Mouse (Mus musculus) stomach, postnatal 0 days (tissue): ENCODE measurements around the gene Cphx3. TPM values are rescaled to one million over a fixed set of nuclear protein-coding genes. Genes with fewer than 3 reads are reported as not detected.
"Not testable (repeated sequence)": the region's sequence is repeated elsewhere in the genome, so short reads cannot be mapped to it uniquely, and the experiment has no call there.

Source experiments
- ATAC-seq: fragments of 200-750 bp; cut with Nextera tagmentation; 2 replicates; pipeline ENCODE4 v1.8.0; 2017; ENCODE audit not compliant: low FRiP score, low TSS enrichment
- DNase-seq: peaks from one replicate; pipeline ENCODE4 v3.0.0-alpha.2; 2016; ENCODE audit warnings: low spot score
- H3K27ac ChIP-seq: fragments of 300-500 bp; sonication (generic); replicated peaks from 2 replicates; pipeline ENCODE4 v1.5.1; 2014; ENCODE audit warnings: mild to moderate bottlenecking, control low read depth
- H3K27me3 ChIP-seq: fragments of 300-500 bp; sonication (generic); 2 replicates; pipeline ENCODE4 v1.6.1; 2014; ENCODE audit warnings: low read length; ENCODE audit not compliant: control insufficient read depth, insufficient read depth
- H3K36me3 ChIP-seq: fragments of 300-500 bp; sonication (generic); 2 replicates; pipeline ENCODE4 v1.6.1; 2014; ENCODE audit warnings: low read length, mixed read lengths; ENCODE audit not compliant: control insufficient read depth, insufficient read depth
- H3K4me1 ChIP-seq: fragments of 300-500 bp; sonication (generic); replicated peaks from 2 replicates; pipeline ENCODE4 v1.6.1; 2014; ENCODE audit warnings: antibody characterized with exemption; ENCODE audit not compliant: control insufficient read depth, insufficient read depth
- H3K4me2 ChIP-seq: fragments of 300-500 bp; sonication (generic); replicated peaks from 2 replicates; pipeline ENCODE4 v1.6.1; 2014; ENCODE audit warnings: low read depth, mild to moderate bottlenecking, control low read depth, moderate library complexity
- H3K4me3 ChIP-seq: fragments of 300-500 bp; sonication (generic); 2 replicates; pipeline ENCODE4 v1.5.1; 2014; ENCODE audit warnings: low read depth, low read length, control low read depth
- H3K9ac ChIP-seq: fragments of 300-500 bp; sonication (generic); 2 replicates; pipeline ENCODE4 v1.6.1; 2014; ENCODE audit warnings: mild to moderate bottlenecking, low read length, control low read depth, mixed read lengths
- H3K9me3 ChIP-seq: fragments of 300-500 bp; sonication (generic); 2 replicates; pipeline ENCODE4 v1.6.1; 2016; ENCODE audit warnings: low read length; ENCODE audit not compliant: control insufficient read depth
- WGBS: fragments of 180-500 bp; shearing (Covaris S2); extraction: QIAGEN DNeasy Blood & Tissue Kit; methylation state at CpG from one replicate; pipeline ENCODE4 v1.1.7; 2014; 5-methylcytosine and 5-hydroxymethylcytosine counted together
- polyA plus RNA-seq: library from polyadenylated mRNA; unstranded; fragments of >200 nt; fragmentation: Nextera tagmentation; extraction: Ambion mirVana; gene quantifications from 2 replicates; pipeline ENCODE4 v1.2.1, GENCODE M21; 2015

The Cphx3 gene
- polyA plus RNA-seq, 1 experiment from 2014 or later = not detected

DNA sequence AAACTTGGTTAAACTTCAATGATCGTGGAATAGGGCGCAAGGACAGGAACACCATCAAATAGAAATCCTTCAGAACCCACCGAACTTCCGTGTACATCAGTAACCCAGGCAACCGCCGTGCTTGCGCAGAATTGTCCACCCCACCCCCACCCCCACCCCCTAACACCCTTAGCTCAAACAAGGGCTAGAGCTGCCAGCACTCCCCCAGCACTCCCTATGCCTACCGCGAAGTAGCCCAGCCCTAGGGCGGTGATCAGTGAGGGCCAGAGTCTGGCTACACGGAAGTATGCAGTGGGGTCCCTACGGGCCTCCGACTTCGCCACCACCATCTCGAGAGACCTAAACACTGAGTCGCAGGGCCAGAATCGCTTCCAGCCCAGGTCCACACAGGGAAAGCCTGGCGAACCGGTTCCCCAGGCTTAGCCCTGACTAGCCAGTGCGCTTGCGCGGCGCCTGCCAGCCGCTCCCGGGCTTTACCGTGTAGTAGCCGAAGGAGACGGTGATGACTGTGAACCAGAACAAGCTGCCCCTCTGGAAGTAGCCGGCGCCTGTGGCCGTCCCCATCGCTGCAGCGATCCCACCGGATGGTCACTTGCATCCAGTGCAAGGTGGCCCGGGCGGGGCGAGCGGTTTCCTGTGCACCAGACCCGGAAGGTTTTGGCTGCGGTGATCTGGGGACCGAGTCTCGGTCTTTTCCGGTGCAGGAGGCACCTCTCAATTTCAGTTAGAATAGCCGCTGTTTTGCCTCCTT lies 15.3 kb upstream of the Cphx3 start:
- peak; percentile 92 for ATAC-seq
- H3K4me2 ChIP-seq = not testable (repeated sequence)
- no CpG with 5 or more reads among the region's 44 CpGs for WGBS

DNA sequence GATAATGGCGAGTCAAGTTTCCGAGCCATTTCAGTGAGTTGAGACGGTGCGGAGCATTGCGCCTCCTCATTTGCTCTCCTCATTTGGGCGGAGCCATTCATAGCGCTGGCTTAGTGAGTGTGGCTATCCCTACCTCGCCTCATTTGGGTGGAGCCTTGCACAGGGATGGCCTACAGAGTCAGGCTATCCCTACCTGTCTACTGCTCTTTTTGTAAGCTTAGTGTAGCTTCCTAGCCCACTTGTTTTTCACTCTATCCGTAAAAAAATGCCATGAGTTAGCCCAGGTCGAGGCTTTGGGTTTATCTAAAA lies 14.8 kb upstream of the Cphx3 start, which contains the start of gene Tmem254c:
Tmem254c (minus strand) TSS at position 31 of the 309 bp plus-strand sequence.
- not testable (repeated sequence) for H3K4me2 ChIP-seq, H3K9me3 ChIP-seq, H3K27me3 ChIP-seq, H3K4me3 ChIP-seq, H3K9ac ChIP-seq, DNase-seq, H3K4me1 ChIP-seq, H3K36me3 ChIP-seq, H3K27ac ChIP-seq
- no CpG with 5 or more reads among the region's 10 CpGs for WGBS
- peak; percentile 87 for ATAC-seq

More for the DNA sequence above, 15.3 kb upstream of the Cphx3 start:
- DNase-seq, H3K36me3 ChIP-seq, H3K4me3 ChIP-seq, H3K9ac ChIP-seq, H3K9me3 ChIP-seq, H3K27ac ChIP-seq, H3K4me1 ChIP-seq, H3K27me3 ChIP-seq: not testable (repeated sequence)

DNA sequence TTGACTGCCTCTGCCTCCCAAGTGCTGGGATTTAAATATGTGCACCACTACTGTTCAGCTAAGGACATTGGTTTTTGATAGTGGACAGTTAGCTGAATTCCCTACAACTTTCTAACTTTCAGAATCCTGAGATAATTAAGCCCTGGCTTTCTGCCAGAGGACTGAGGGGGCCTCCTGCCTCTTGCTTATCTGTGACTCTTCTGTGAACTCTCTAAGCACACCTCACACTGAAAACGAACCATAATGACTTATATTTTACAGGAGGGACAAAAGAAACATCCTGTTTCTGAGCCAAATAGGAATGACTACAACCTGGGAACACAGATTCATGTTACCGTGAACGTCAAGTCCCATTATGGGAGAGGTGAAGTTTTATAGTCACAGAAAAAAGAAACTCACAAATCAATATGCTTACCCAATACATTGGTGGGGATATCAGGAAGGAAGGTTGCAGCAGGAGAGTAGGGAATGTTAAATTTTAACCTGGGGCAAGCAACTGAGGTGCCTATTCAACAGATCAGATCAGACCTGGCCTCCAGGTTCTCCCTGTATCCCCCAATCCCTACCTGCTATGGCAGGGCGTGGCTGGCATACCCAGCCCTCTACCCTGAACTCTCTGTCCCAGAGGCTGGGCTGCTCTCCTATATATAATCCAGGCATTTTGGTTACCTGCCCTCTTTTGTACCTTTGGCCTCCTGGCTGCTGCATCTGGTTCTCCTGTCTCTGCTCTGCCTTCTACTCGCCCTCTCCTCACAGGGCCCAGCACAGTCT lies 5.3 kb upstream of the Cphx3 start:
- WGBS = no CpG with 5 or more reads among the region's 5 CpGs
- not testable (repeated sequence) for H3K27ac ChIP-seq, H3K9me3 ChIP-seq, H3K27me3 ChIP-seq, DNase-seq, H3K4me2 ChIP-seq, H3K9ac ChIP-seq, H3K36me3 ChIP-seq, H3K4me3 ChIP-seq, H3K4me1 ChIP-seq
- ATAC-seq = peak; percentile 57; the same call in 1 of the 2 replicates

GRCm38 (mm10) chr14:26081216-26081615 lies 881 bp upstream of the Cphx3 start, which contains the start of gene Cphx2:
Cphx2 (plus strand) TSS chr14:26081516.
- not testable (repeated sequence) for H3K4me1 ChIP-seq, H3K27me3 ChIP-seq, ATAC-seq, H3K9ac ChIP-seq, H3K4me3 ChIP-seq, H3K36me3 ChIP-seq, H3K27ac ChIP-seq, H3K9me3 ChIP-seq, H3K4me2 ChIP-seq, DNase-seq
- WGBS = no CpG with 5 or more reads among the region's 6 CpGs

DNA sequence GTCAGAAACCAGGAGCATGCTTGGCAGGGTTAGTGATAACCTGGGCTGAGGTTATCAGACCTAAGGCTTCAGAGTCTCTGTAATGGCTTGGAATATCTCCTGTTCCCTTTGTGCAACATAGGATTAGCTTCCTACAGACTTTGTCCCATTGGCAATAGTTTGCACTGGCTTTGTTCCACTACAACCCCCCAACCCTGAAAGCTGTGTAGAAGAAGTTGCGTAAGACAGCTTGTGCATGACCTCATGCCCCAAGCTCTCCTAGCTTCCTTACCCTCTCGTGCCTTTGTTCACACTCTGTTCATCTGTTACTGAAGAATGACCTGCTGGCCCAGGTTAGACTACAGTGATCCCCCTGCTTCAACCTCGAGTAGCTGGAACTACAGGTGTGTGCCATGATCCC lies 15.5 kb downstream of the Cphx3 start:
- H3K36me3 ChIP-seq, ATAC-seq, H3K4me1 ChIP-seq, H3K9me3 ChIP-seq, H3K4me3 ChIP-seq, H3K9ac ChIP-seq, H3K27me3 ChIP-seq, H3K4me2 ChIP-seq, H3K27ac ChIP-seq, DNase-seq: not testable (repeated sequence)
- WGBS = no CpG with 5 or more reads among the region's 3 CpGs

DNA sequence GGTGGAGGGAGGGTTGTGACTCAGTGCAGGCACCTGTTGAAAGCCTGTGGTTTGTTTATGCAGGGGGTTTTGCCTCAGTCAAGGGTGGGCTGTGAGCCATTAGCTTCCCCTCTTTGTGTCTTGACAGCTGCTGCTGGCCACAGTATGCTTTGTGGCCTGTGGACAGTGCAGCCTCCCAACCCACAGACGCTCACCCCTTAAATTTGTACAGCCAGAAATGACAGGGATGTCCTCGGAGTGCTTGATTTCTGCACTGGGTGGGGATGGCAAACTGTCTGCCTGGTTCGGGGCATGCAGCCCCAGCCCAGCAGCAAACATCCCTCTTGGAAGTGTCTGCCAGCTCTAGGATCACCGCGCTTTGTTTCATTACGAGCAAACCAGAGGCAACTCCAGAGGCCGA lies 36.1 kb downstream of the Cphx3 start, which contains the start of gene Duxbl2:
Duxbl2 (plus strand) TSS at position 200 of the 400 bp plus-strand sequence.
- not testable (repeated sequence) for H3K36me3 ChIP-seq, H3K4me1 ChIP-seq, H3K27ac ChIP-seq, H3K9ac ChIP-seq, H3K4me2 ChIP-seq, DNase-seq, H3K27me3 ChIP-seq, H3K9me3 ChIP-seq, H3K4me3 ChIP-seq
- WGBS = no CpG with 5 or more reads among the region's 7 CpGs
- peak; percentile 47 for ATAC-seq

DNA sequence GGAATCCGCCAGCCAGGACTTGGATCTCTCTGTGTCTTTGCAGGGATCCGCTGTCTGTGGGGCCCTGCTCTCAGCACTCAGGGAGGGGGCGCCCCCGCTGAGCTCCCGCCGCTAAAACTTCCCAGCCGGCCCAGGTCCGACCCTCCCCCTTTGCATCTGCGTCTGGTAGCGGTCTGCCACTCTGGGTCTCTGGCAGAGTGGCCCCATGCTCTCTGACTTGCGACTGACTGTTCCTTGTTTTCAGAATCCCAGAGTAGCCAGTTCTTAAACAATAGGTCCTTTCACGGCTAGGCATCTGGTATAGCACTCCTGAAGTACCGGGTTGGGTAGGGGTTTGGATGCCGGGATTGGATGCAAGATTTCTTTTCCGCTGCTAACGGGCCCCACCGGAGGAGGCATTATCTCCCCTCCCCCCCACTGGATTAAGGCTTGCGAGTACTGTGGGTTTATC lies 36.5 kb downstream of the Cphx3 start:
- not testable (repeated sequence) for DNase-seq, H3K9ac ChIP-seq, H3K27ac ChIP-seq, H3K9me3 ChIP-seq, H3K36me3 ChIP-seq, H3K4me3 ChIP-seq, H3K27me3 ChIP-seq, H3K4me2 ChIP-seq, H3K4me1 ChIP-seq
- no CpG with 5 or more reads among the region's 18 CpGs for WGBS
- peak; percentile 79 for ATAC-seq

DNA sequence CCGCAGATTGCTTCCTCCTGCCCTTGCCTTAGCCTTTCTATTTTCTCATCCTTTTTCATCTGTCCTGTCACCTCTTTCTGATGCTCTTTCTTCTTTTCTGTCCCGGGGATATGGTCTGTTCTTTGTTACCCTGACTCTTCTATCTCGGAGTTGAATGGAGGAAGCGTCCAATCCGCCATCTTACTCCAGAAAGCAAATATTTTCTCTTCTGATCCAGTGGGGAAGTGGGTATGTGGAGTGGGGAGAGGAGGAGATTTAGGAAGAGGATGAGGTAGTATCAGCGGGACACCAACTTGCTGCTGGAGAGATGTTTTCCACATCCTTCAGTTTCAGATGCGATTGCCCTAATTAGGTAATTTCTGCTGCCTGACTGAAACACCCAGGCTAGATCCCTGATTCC lies 37.0 kb downstream of the Cphx3 start:
- H3K9me3 ChIP-seq, H3K4me2 ChIP-seq, DNase-seq, H3K36me3 ChIP-seq, H3K4me3 ChIP-seq, H3K27ac ChIP-seq, H3K27me3 ChIP-seq, H3K4me1 ChIP-seq, H3K9ac ChIP-seq, ATAC-seq: not testable (repeated sequence)
- WGBS = no CpG with 5 or more reads among the region's 7 CpGs

DNA sequence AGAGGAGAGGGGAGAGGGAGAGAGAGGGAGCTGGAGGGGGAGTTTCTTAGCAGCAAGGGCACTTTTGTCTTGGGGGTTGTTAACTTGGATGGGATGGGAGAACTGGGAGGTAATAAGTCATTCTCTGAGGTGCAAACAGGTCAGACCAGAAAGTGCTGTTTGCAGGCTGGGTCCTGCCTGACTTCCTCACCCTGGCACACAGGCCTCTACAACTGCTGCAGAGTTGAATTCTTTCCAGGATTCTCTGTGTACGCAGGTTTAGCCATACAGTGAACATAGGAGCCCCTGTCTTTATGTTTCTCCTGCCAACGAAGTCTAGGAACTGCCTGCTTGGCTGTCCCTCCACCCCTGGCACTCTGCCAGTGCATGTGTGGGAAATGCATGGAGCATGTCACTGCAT lies 65.0 kb downstream of the Cphx3 start:
- not testable (repeated sequence) for H3K4me3 ChIP-seq, H3K27ac ChIP-seq, H3K36me3 ChIP-seq, H3K27me3 ChIP-seq, H3K4me2 ChIP-seq, H3K9me3 ChIP-seq, DNase-seq, H3K4me1 ChIP-seq, H3K9ac ChIP-seq
- WGBS = no CpG with 5 or more reads among the region's 2 CpGs
- ATAC-seq = peak; percentile 71; the same call in 1 of the 2 replicates
